Mouse (Mus musculus): ENCODE measurements around the gene Tom1l2. TPM values are rescaled to one million over a fixed set of nuclear protein-coding genes. Genes with fewer than 3 reads are reported as not detected.
A peak's percentile ranks its signal among the peaks of the same experiment; 100 is the strongest.

The Tom1l2 gene
- total RNA-seq, 1 experiment from 2014 or later: 95.4 TPM

DNA sequence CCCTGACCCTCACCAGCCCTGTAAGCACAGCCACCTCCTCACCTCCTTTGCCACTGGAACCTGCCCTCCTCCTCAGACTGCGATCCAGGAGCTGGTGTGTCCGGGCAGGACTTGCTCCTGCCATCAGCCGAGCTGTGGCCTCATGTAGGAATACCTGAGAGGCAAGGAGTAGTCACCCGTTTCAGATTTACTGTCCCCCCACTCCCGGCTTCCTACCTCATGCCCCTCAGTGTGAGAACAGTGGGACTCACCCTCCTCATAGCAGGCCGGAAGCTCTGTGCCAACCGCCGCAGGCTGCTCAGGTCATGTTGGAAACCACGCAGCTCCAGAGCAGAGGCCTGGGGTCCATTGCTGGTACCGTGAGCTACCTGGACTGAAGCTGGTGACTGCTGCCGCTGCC, 152.3 kb downstream of the Tom1l2 start:
- DNase-seq: no peak

DNA sequence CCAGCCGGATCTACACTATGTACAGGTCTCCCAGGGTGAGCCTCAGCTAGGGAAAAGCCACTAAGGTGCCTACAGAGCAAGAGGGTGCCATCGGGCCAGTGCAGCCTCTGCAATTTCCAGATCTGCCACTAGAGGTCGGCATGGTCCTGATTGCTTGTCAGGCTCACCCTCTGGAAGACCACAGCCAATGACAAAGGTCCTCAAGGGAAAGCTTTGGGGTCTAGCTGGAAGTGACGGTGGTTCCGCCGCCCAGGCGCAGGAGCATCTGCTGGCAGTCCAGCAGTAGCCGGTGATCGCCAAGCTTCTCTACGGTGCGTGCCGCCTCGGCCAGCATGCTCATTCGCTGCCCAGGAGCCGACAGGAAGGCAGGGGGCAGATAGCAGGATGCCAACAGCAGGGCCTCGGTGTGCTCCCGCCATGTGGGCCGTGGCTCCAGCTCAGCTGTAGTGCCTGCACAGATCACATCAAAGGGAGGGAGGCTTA, 153.0 kb downstream of the Tom1l2 start:
- DNase-seq: peak; percentile 89

DNA sequence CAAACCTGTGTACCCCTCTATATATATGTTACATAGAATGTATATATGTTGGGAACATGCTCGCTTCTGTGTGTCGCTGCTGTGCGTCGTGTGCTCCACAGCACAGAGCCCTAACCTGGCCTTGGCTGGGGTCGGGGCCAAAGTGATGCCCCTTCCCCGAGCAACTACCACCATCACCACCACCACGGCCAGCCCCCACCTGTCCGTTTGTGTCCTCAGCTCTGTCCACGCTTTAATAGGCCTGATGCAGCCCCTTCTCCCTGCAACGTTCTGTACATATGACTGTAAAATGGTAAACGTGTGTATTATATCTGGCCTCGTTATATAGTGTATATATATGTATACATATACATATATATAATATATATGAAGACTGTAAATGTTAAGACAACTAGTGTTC, 154.1 kb downstream of the Tom1l2 start:
- no peak for DNase-seq

DNA sequence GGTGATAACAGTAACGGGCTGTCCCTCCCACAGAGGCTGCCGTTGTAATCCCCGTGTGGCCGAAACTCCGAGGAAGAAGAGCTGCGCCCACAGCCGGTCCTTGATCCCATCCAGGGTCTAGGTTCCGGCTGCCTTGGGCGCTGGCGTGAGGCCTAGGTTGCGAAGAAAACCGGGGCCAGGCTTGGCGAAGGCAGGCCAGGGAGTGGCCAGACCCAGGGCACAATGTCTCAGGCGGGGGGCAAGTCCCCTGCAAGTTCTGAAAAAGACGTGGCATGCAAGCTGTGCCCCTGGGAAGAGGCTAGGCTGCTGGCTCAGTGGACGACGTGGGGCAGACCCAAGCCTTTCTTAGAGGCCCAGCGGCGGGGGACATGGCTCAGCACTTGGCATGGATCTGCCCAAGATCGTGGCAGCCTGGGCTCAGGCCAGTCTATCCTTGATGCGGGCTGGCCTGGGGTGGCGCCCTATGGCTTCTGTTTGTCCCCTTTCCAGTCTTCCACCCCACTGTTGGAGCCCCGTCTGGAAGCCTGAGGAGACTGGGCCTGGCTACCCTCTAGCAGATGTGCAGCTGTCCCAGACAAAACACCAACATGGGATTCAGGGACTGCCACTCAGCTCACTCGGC, 154.6 kb downstream of the Tom1l2 start:
- DNase-seq: peak; percentile 18

DNA sequence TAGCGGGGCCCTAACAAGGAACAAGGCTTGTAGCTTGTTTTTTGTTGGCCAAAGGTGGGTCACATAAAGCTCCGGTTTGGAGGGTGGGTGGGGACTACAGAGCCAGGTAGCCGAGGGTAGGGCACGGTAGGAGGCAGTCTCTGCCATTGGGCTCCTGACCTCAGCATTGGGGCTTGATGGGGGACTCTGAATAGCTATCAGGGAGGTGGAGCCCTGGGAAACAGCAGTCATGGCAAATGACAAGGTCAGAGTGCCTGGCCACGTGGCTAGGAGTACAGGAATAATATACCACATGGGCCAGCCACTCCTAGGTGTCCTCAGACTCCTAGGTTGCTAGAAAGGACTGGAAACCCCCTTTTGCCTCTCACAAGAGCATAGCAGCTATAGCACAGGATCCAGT, 156.4 kb downstream of the Tom1l2 start:
- no peak for DNase-seq

DNA sequence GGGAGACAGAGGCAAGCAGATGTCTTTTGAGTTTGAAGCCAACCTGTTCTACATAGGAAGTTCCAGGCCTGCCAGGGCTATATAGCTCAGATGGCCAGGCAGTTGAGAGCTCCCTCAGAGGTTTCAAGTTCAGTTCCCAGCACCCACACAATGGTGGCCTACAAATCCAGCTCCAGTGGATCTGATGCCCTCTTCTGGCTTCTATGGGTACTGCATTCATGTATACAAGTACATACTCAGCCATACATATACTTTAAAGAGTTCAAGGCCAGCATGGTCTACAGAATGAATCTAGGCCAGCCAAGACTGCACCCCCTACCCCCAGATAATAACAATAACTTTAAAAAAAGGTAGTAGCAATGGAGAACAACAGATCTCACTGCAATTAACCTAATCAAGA, 157.6 kb downstream of the Tom1l2 start:
- no peak for DNase-seq

DNA sequence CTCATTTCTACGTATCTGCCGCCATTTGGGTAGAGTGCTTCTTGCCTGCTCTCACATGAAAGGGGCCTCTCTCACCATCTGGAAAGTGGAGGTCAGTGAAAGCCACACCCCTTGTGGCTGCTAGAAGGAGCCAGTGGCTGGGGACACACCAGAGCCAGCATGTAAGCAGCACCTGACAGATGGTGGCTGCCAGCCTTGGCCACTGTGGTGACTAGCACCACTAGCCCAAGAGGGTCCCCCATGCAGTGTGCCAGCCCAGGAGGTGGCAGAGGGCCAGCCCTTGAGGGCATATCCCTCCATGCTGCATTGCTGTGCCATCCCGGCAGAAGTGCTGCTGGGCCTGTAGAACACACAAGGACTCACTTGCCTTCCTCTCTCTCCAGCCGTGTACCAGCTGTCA, 159.1 kb downstream of the Tom1l2 start:
- DNase-seq: no peak

DNA sequence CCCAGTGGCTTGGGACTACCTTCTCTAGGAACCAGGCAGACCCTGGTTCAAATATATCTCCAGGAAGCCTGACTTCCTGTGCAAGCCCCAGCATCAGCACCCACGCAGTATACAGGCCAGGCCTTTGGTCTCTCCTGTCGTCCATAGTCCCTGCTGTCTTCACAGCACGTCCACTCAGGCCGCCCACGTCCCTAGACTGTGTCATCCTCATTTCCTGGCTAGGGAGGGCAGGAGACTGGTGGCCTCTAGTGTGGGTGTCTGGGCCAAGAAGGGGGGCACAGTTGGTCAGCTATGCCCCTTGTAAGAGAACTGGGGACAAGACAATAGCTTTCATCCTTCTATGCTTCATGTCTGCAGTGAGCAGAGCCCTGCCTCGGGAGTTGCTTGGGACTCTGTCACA, 160.2 kb downstream of the Tom1l2 start:
- no peak for DNase-seq

DNA sequence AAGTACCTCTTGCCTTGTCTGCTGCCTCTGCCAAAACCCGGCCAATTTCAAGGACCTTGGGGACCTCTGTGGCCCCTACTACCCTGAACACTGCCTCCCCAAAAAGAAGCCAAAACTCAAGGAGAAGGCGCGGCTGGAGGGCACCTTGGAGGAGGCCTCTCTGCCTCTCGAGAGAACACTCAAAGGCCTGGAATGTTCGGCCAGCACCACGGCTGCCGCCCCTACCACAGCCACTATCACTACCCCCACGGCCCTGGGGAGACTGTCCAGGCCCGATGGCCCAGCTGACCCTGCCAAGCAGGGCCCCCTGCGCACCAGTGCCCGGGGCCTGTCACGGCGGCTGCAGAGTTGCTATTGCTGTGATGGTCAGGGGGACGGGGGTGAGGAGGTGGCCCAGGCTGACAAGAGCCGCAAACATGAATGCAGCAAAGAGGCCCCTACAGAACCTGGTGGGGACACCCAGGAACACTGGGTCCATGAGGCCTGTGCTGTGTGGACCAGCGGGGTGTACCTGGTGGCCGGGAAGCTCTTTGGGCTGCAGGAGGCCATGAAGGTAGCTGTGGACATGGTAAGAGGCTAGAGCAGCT, 162.6 kb downstream of the Tom1l2 start:
- DNase-seq: no peak

DNA sequence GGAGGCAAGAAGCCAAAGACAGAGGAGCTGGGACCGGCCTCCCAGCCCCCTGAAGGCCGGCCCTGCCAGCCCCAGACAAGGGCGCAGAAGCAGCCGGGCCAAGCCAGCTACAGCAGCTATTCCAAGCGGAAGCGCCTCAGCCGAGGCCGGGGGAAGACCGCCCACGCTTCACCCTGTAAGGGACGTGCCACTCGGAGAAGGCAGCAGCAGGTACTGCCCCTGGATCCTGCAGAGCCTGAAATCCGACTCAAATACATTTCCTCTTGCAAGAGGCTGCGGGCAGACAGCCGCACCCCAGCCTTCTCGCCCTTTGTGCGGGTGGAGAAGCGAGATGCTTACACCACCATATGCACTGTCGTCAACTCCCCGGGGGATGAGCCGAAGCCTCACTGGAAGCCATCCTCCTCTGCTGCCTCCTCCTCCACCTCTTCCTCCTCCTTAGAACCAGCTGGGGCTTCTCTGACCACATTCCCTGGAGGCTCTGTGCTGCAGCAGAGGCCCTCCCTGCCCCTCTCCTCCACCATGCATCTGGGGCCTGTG, 163.1 kb downstream of the Tom1l2 start:
- DNase-seq: no peak

DNA sequence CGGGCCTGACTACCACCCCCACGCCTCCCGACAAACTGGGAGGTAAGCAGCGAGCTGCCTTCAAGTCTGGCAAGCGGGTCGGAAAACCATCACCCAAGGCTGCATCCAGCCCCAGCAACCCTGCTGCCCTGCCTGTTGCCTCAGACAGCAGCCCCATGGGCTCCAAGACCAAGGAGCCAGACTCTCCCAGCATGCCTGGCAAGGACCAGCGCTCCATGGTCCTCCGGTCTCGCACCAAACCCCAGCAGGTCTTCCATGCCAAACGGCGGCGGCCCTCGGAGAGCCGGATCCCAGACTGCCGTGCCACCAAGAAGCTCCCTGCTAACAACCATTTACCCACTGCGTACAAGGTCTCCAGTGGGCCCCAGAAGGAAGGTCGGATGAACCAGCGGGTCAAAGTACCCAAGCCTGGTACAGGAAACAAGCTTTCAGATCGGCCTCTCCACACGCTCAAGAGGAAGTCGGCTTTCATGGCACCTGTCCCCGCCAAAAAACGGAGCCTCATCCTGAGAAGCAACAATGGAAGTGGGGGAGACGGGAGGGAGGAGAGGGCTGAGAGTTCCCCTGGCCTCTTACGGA, 164.3 kb downstream of the Tom1l2 start:
- no peak for DNase-seq

DNA sequence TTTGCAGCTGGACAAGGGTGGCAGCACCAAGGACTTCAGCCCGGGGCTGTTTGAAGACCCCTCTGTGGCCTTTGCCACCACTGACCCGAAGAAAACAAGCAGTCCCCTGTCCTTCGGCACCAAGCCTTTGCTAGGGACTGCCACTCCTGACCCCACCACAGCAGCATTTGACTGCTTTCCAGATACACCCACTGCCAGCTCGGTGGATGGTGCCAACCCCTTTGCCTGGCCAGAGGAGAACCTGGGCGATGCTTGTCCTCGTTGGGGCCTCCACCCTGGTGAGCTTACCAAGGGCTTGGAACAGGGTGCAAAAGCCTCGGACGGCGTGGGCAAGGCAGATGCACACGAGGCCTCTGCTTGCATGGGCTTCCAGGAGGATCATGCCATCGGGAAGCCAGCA, 165.6 kb downstream of the Tom1l2 start:
- no peak for DNase-seq

DNA sequence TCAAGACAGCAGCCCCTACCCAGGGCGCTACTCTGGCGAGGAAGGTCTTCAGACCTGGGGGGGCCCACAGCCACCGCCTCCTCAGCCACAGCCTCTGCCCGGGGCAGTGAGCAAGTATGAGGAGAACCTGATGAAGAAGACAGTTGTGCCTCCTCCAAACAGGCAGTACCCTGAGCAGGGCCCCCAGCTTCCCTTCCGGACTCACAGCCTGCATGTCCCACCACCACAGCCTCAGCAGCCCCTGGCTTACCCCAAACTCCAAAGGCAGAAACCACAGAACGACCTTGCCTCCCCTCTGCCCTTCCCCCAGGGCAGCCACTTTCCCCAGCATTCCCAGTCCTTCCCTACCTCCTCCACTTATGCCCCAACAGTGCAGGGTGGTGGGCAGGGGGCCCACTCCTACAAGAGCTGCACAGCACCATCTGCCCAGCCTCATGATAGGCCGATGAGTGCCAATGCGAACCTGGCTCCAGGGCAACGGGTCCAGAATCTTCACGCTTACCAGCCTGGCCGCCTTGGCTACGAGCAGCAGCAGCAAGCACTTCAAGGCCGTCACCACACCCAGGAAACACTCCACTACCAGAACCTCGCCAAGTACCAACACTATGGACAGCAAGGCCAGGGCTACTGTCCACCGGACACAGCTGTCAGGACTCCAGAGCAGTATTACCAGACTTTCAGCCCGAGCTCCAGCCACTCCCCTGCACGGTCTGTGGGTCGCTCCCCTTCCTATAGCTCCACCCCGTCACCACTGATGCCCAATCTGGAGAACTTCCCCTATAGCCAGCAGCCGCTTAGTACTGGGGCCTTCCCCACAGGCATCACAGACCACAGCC, 167.1 kb downstream of the Tom1l2 start:
- peak; percentile 45 for DNase-seq

DNA sequence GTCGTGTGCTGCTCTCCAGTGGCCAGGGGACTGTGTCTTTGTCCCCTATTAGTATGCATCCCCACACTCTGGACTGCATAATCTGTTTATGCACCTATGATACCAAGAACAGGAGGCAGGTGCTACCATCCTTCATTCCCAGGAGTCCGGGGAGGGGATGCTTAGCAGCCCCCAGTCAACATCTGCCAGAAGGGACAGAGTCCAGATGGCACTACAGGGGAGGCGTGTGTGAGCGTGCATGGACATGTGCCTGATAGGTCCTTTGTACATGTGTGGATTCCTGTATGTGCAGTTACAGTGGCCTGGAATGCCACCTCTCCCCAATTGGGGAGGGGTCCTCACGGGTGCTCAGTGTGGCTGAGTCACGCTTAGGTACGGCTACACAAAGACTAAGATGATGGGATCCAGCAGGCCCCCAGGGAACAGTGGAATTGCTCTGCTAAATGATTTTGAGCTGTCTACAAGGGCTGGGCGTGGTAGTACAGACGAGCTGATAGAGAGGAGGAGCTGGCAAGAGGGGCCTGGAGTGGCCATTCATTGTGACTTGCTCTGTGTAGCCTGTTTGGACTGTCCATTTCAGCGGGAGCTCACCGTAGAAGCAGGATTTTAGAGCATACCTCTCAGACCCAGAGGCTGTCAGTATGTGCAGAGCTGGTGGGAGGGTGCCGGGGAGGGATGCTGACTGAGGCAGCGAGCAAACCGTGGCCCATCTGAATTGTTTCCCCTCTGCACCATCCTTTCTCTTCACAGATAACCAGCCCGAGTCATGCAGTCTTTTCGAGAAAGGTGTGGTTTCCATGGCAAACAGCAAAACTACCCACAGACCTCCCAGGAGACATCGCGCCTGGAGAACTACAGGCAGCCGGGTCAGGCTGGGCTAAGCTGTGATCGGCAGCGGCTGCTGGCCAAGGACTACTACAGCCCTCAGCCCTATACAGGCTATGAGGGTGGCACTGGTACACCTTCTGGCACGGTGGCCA, 168.1 kb downstream of the Tom1l2 start:
- DNase-seq: no peak

DNA sequence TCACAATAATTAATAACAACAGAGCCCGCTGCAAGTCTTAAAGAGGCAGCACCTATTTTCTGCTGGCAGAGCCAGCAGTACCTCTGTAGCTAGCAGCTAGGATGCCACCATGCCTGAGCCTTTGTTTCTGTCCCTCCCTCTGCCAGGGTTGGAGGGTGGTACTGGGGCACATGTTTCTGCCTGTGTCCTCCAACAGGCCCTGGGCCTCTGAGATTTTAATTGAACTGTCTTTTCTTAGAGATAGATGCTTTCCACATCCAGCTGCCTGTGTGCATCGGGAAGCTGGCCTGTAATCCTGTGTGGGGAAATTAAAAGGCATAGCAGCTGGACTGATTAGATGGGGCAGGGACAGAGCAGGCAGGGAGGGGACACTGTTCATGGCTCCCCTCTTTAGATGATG, 170.0 kb downstream of the Tom1l2 start:
- no peak for DNase-seq

DNA sequence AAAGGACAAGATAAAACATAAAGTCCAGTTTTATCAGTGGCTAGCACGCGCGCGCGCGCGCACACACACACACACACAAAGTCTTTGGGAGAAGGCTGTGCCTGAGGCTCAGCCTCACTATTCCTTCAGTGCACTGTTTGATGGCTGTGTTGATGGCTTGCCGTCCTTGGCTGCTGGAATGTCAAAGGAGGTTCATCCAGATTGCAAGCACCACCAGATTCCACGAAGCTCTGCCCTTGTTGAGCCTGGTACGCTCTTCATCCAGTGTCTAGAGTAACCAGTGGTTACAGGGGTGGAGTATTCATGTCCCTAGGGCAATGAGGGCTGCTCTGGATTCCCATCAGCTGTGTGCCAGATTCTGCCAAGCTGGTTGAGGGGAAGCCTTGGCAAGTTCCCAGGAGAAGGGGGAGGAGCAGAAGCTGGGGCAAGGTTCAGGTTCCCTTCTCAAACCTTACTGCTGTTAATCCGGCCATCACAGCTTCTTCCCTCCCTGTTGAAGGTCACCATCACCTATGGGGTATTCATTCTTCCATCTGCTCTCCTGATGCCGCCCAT, 170.5 kb downstream of the Tom1l2 start:
- DNase-seq: peak; percentile 35

DNA sequence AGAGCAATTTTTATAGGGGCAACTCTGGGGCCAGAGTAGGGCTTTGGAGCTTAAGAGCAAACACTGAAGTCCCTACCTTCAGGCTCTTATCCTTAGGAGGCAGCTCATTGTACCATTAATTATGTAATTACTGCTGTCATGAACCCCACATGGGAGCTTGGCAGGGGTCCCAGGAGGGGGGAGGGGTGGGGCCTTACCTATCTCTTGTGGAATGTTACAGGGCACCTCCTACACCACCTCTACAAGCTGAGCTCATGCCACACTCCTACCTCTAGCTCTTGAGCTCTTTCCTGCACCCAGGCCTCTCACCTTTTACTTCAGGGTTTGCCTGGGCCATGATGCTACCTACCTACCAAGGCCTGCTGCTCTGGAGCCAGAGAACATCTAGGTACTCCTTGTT, 174.2 kb downstream of the Tom1l2 start:
- no peak for DNase-seq

DNA sequence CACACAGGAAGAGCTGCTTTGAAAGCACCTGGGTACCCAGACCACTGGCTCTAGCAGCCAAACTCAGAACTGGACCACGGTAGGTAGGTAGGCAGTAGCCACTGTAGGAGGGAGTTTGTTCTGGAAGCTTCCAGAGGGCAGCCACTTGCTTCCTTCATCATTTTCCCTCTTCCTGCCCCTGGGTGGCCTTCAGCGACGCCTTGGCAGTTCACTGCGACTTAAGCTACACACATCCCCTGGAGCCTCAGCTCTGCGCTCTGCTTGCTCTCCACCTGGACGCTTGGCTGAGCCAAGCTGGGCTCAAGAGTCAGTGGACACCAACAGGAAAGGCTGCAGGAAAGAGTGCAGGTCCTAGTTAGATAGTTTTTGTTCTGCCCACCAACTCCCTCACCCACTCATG, 174.7 kb downstream of the Tom1l2 start:
- DNase-seq: no peak

DNA sequence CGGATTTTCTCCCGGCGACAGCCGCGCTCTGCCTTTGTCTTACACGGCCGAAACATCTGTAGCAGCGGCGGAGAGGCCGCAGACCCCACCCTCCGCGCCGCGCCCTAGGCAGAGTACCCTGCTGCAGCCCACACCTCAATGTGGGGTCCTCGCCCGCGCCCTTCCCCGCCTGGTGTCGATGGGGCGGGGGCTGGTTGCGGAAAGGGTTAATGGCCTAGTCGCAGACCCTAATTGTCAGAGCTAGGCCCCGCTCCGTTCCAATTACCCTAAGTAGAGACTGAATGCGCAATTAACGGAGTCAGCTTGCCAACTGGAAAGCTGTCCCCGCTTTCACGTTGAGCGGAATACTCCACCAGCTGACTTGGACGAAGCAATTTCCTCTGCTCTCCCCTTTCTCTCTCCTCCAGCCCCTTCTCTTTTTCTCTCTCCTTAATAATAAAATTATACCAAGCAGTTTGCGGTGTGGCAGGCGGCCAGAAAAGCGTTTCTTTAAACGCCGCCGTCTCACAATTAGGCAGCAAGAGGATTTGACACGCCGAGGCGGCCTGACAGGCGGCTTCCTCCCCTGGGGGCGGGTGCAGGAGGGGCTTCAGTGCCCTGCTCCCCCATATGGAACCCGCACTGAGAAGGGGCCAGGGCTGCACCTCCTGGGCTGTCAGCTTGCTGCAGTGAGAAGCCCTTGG, 175.6 kb downstream of the Tom1l2 start:
- DNase-seq: peak; percentile 31
